Mouse (Mus musculus): ENCODE results near the gene Obp2b.

DNA sequence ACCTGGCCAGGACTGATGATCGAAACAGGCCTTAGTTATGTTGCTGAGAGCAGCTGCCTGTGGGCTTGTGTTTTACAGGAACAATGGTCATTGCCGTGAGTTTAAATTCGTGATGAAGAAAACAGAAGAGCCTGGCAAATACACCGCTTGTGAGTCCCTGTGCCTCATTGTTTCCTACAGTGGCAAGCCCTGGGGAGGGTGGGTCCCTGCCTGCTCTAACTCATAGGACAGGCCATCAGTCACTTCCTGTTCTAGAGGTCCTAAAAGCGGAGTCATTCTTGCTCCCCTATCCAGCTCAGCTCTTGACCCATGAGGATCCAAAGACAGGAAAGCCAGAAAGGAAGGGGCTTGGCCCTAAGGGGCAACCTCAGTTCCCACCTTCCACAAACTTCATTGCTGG, 35.8 kb upstream of the Obp2b start:
- no peak for TF ChIP-seq CTCF (IDR thresholded peaks at IDR 0.05; ENCODE audit: insufficient read depth, low read length)
- TF ChIP-seq POLR2A (IDR thresholded peaks at IDR 0.05; ENCODE audit: borderline replicate concordance, extremely low read depth, low read depth, low read length): no peak
